17 mouse cellular contexts compared by ENCODE assay signal in the genomic region with DNA sequence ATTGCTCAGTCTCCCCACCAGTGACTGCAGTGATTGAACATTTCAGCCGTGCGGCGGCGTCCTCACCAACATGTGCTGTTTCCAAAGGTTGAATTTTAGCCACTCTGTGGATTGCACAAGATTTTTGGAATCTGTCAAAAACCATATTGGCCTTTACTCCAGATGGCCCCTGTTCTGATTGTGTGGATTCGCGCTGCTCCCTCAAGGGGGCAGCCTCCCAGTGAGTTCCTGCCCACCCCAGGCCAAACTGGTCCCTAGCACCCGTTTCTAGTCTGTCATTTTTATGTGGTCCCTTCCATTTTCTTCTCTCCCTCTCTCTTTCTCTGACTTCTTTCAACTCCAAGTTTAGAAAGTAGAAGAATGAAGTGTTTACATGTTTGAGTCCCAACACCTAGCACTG.
A peak's percentile ranks its signal among the peaks of the same experiment; 100 is the strongest.
DNase-seq lines count a peak whose midpoint lies in the region; ATAC-seq and TF ChIP-seq lines count a peak whose summit lies in the region.
"Had no signal": no experiment of that assay in that cellular context is flagged by ENCODE, and none has a peak within 500 bp of the region (broad histone marks: within the 10 kb centered on the region; RNA-seq: fewer than 3 reads in every experiment).

No protein-coding gene starts in this region.

- TF ChIP-seq CTCF in layer of hippocampus, adult 2 months (conservative IDR thresholded peaks at IDR 0.05) = peak; percentile 59

- no peak overlapping the region for H3K4me3 ChIP-seq in layer of hippocampus, adult 2 months
- H3K4me3 ChIP-seq: forebrain, embryonic 15.5 days; hindbrain, embryonic 12.5 days; midbrain, embryonic 15.5 days had no signal

- no peak for ATAC-seq in CD4-positive, CD25-positive, alpha-beta regulatory T cell, adult 4 months
- ATAC-seq in megakaryocyte progenitor cell, adult 5-6 weeks (replicated peaks; ENCODE audit: poor library complexity) = peak; percentile 29; the same call in 1 of the 2 replicates
- ATAC-seq: activated CD4-positive, CD25-positive, alpha-beta regulatory T cell, adult 4 months; forebrain, embryonic 15.5 days; midbrain, embryonic 15.5 days had no signal

- peak; percentile 15 for DNase-seq in CD4-positive, CD25-positive, alpha-beta regulatory T cell, adult 2 months (ENCODE audit: low read depth, low spot score)
- DNase-seq in layer of hippocampus, adult 2 months (ENCODE audit: low spot score in 2 of 2) = no peak
- DNase-seq in layer of hippocampus, adult 11-12 months (ENCODE audit: low spot score) = no peak
- peak; percentile 33 for DNase-seq in 416B (ENCODE audit: low read depth)
- DNase-seq in layer of hippocampus, adult 18-20 months (ENCODE audit: low spot score in 2 of 2) = no peak
- DNase-seq in cerebellum, postnatal 4 days (ENCODE audit: low spot score in 2 of 2) = no peak
- DNase-seq: cerebellum, adult 8-10 months; gastrocnemius, postnatal 25 days; kidney, adult 11 months; retina, postnatal 1 day had no signal

- no peak overlapping the region for H3K27ac ChIP-seq in layer of hippocampus, adult 2 months
- H3K27ac ChIP-seq: forebrain, embryonic 15.5 days; hindbrain, embryonic 12.5 days; macrophage; midbrain, embryonic 15.5 days had no signal

Comparison
In these comparisons a context has a peak if more than half of its experiments do, and no peak if none do; other contexts are left out.
1. DNase-seq: peak in CD4-positive, CD25-positive, alpha-beta regulatory T cell, adult 2 months (single experiment) and 416B (single experiment); none in layer of hippocampus, adult 2 months (0 of 2), layer of hippocampus, adult 11-12 months (single experiment), layer of hippocampus, adult 18-20 months (0 of 2) and cerebellum, postnatal 4 days (0 of 2).